Mouse (Mus musculus): Measurements from ENCODE around the gene Stk33. TPM values are rescaled to one million over a fixed set of nuclear protein-coding genes. Genes with fewer than 3 reads are reported as not detected.

Gene Stk33
- polyA plus RNA-seq, 1 experiment from 2014 or later = 0.35 TPM

GRCm38 (mm10) chr7:109331722-109332121 is 107.2 kb downstream of the Stk33 start:
- no peak for ATAC-seq
- Histone ChIP-seq H3K4me2 (replicated peaks) (no peak overlapping the region), H3K27ac (no peak overlapping the region), H3K27me3 (replicated peaks) (no peaks in the 10 kb centered on the region), H3K36me3 (no peaks in the 10 kb centered on the region), H3K4me3 (replicated peaks) (no peak overlapping the region), H3K4me1 (replicated peaks) (no peaks in the 10 kb centered on the region), H3K9me3 (no peaks in the 10 kb centered on the region), H3K9ac (no peak overlapping the region)
- WGBS = 76% methylated on average over 8 of the region's 8 CpGs

GRCm38 (mm10) chr7:109328772-109329171 is 110.1 kb downstream of the Stk33 start:
- Histone ChIP-seq H3K36me3 (no peaks in the 10 kb centered on the region), H3K9ac (no peak overlapping the region), H3K4me1 (replicated peaks) (0 out of 2 replicates have a peak, but pooled peaks cover 2% of the 10 kb centered on the region), H3K4me2 (replicated peaks) (no peak overlapping the region), H3K4me3 (replicated peaks) (no peak overlapping the region), H3K9me3 (no peaks in the 10 kb centered on the region), H3K27ac (no peak overlapping the region), H3K27me3 (replicated peaks) (no peaks in the 10 kb centered on the region)
- no peak for ATAC-seq
- WGBS = 42% methylated on average over 3 of the region's 3 CpGs

GRCm38 (mm10) chr7:109326813-109327212 is 112.1 kb downstream of the Stk33 start:
- ATAC-seq = no peak
- Histone ChIP-seq H3K4me3 (replicated peaks) (no peak overlapping the region), H3K27me3 (replicated peaks) (no peaks in the 10 kb centered on the region), H3K4me2 (replicated peaks) (no peak overlapping the region), H3K9ac (no peak overlapping the region), H3K27ac (no peak overlapping the region), H3K9me3 (no peaks in the 10 kb centered on the region), H3K4me1 (replicated peaks) (0 out of 2 replicates have a peak, but pooled peaks cover 2% of the 10 kb centered on the region), H3K36me3 (no peaks in the 10 kb centered on the region)
- WGBS = 57% methylated on average over 4 of the region's 4 CpGs

- ATAC-seq = no peak
- Histone ChIP-seq H3K27ac (no peak overlapping the region), H3K4me2 (replicated peaks) (no peak overlapping the region), H3K4me1 (replicated peaks) (0 out of 2 replicates have a peak, but pooled peaks cover 2% of the 10 kb centered on the region), H3K36me3 (no peaks in the 10 kb centered on the region), H3K9ac (no peak overlapping the region), H3K4me3 (replicated peaks) (no peak overlapping the region), H3K9me3 (no peaks in the 10 kb centered on the region), H3K27me3 (replicated peaks) (no peaks in the 10 kb centered on the region)
- 85% methylated on average over 3 of the region's 3 CpGs for WGBS
These were observed 113.2 kb downstream of the Stk33 start for GRCm38 (mm10) chr7:109325731-109326130.

GRCm38 (mm10) chr7:109325169-109325568 is 113.7 kb downstream of the Stk33 start:
- no peak for ATAC-seq
- Histone ChIP-seq H3K4me2 (replicated peaks) (no peak overlapping the region), H3K4me3 (replicated peaks) (no peak overlapping the region), H3K9ac (no peak overlapping the region), H3K27me3 (replicated peaks) (no peaks in the 10 kb centered on the region), H3K9me3 (no peaks in the 10 kb centered on the region), H3K36me3 (no peaks in the 10 kb centered on the region), H3K4me1 (replicated peaks) (0 out of 2 replicates have a peak, but pooled peaks cover 2% of the 10 kb centered on the region), H3K27ac (no peak overlapping the region)
- WGBS = 55% methylated on average over 9 of the region's 9 CpGs

GRCm38 (mm10) chr7:109309506-109309905 is 129.4 kb downstream of the Stk33 start:
- ATAC-seq = no peak
- Histone ChIP-seq H3K9ac (no peak overlapping the region), H3K4me3 (replicated peaks) (no peak overlapping the region), H3K27me3 (replicated peaks) (no peaks in the 10 kb centered on the region), H3K9me3 (no peaks in the 10 kb centered on the region), H3K4me2 (replicated peaks) (no peak overlapping the region), H3K4me1 (replicated peaks) (no peaks in the 10 kb centered on the region), H3K36me3 (no peaks in the 10 kb centered on the region), H3K27ac (no peak overlapping the region)
- WGBS = 88% methylated on average over 2 of the region's 2 CpGs

- Histone ChIP-seq H3K9me3 (no peaks in the 10 kb centered on the region), H3K27ac (no peak overlapping the region), H3K4me3 (replicated peaks) (no peak overlapping the region), H3K4me2 (replicated peaks) (no peak overlapping the region), H3K27me3 (replicated peaks) (no peaks in the 10 kb centered on the region), H3K4me1 (replicated peaks) (no peaks in the 10 kb centered on the region), H3K9ac (no peak overlapping the region), H3K36me3 (no peaks in the 10 kb centered on the region)
- no peak for ATAC-seq
- WGBS = 88% methylated on average over 3 of the region's 3 CpGs
These were observed 143.1 kb downstream of the Stk33 start for GRCm38 (mm10) chr7:109295807-109296206.

GRCm38 (mm10) chr7:109295351-109295750 is 143.5 kb downstream of the Stk33 start:
- Histone ChIP-seq H3K4me2 (replicated peaks) (no peak overlapping the region), H3K9me3 (no peaks in the 10 kb centered on the region), H3K27me3 (replicated peaks) (no peaks in the 10 kb centered on the region), H3K9ac (no peak overlapping the region), H3K27ac (no peak overlapping the region), H3K4me3 (replicated peaks) (no peak overlapping the region), H3K36me3 (no peaks in the 10 kb centered on the region), H3K4me1 (replicated peaks) (no peaks in the 10 kb centered on the region)
- 83% methylated on average over 5 of the region's 5 CpGs for WGBS
- ATAC-seq = no peak

GRCm38 (mm10) chr7:109290501-109290900 is 148.4 kb downstream of the Stk33 start:
- H3K4me2 ChIP-seq (replicated peaks) = no peak overlapping the region
- no peak overlapping the region for H3K4me3 ChIP-seq (replicated peaks)
- no peak overlapping the region for H3K27ac ChIP-seq
- WGBS = 29% methylated on average over 2 of the region's 2 CpGs
- no peaks in the 10 kb centered on the region for H3K36me3 ChIP-seq
- no peaks in the 10 kb centered on the region for H3K4me1 ChIP-seq (replicated peaks)
- H3K27me3 ChIP-seq (replicated peaks) = no peaks in the 10 kb centered on the region
- H3K9me3 ChIP-seq = no peaks in the 10 kb centered on the region
- H3K9ac ChIP-seq = no peak overlapping the region
- ATAC-seq = no peak

- 54% methylated on average over 6 of the region's 6 CpGs for WGBS
- Histone ChIP-seq H3K4me3 (replicated peaks) (no peak overlapping the region), H3K4me2 (replicated peaks) (no peak overlapping the region), H3K4me1 (replicated peaks) (no peaks in the 10 kb centered on the region), H3K27ac (no peak overlapping the region), H3K36me3 (no peaks in the 10 kb centered on the region), H3K9ac (no peak overlapping the region), H3K27me3 (replicated peaks) (no peaks in the 10 kb centered on the region), H3K9me3 (no peaks in the 10 kb centered on the region)
- no peak for ATAC-seq
These were observed 149.8 kb downstream of the Stk33 start for GRCm38 (mm10) chr7:109289106-109289505.

GRCm38 (mm10) chr7:109282106-109282505 is 156.8 kb downstream of the Stk33 start:
- H3K27me3 ChIP-seq (replicated peaks) = no peaks in the 10 kb centered on the region
- H3K9ac ChIP-seq = no peak overlapping the region
- 91% methylated on average over 4 of the region's 4 CpGs for WGBS
- no peak overlapping the region for H3K27ac ChIP-seq
- no peaks in the 10 kb centered on the region for H3K36me3 ChIP-seq
- H3K9me3 ChIP-seq = no peaks in the 10 kb centered on the region
- no peak for ATAC-seq
- no peak overlapping the region for H3K4me2 ChIP-seq (replicated peaks)
- no peak overlapping the region for H3K4me3 ChIP-seq (replicated peaks)
- peaks cover 3% of the 10 kb centered on the region; the same call in 1 of the 2 replicates for H3K4me1 ChIP-seq (replicated peaks)

GRCm38 (mm10) chr7:109276622-109277021 is 162.3 kb downstream of the Stk33 start:
- H3K4me3 ChIP-seq (replicated peaks) = no peak overlapping the region
- no peak overlapping the region for H3K4me2 ChIP-seq (replicated peaks)
- H3K27ac ChIP-seq = no peak overlapping the region
- no peaks in the 10 kb centered on the region for H3K27me3 ChIP-seq (replicated peaks)
- H3K36me3 ChIP-seq = no peaks in the 10 kb centered on the region
- peaks cover 3% of the 10 kb centered on the region; the same call in 1 of the 2 replicates for H3K4me1 ChIP-seq (replicated peaks)
- WGBS = 52% methylated on average over 3 of the region's 3 CpGs
- H3K9me3 ChIP-seq = no peaks in the 10 kb centered on the region
- ATAC-seq = peak; percentile 89
- no peak overlapping the region for H3K9ac ChIP-seq

- 86% methylated on average over 4 of the region's 4 CpGs for WGBS
- H3K4me1 ChIP-seq (replicated peaks) = peaks cover 3% of the 10 kb centered on the region; the same call in 1 of the 2 replicates
- H3K9ac ChIP-seq = no peak overlapping the region
- H3K4me2 ChIP-seq (replicated peaks) = no peak overlapping the region
- ATAC-seq = no peak
- H3K4me3 ChIP-seq (replicated peaks) = no peak overlapping the region
- H3K9me3 ChIP-seq = no peaks in the 10 kb centered on the region
- no peaks in the 10 kb centered on the region for H3K27me3 ChIP-seq (replicated peaks)
- H3K27ac ChIP-seq = no peak overlapping the region
- H3K36me3 ChIP-seq = no peaks in the 10 kb centered on the region
These were observed 163.0 kb downstream of the Stk33 start for GRCm38 (mm10) chr7:109275901-109276300.
